Mouse (Mus musculus) embryonic fibroblast, embryonic 13.5 days (primary cell): ENCODE measurements around the gene Calcoco2.

Experiments
- CTCF ChIP-seq: IDR thresholded peaks from 2 replicates; pipeline ENCODE4 v1.5.1; 2011; ENCODE audit warnings: mild to moderate bottlenecking, control low read depth, low read length, moderate library complexity, borderline replicate concordance; ENCODE audit not compliant: insufficient read depth
- POLR2A ChIP-seq: IDR thresholded peaks from 2 replicates; pipeline ENCODE4 v1.6.1; 2011; ENCODE audit warnings: low read depth, mild to moderate bottlenecking, control low read depth, low read length, moderate library complexity

DNA sequence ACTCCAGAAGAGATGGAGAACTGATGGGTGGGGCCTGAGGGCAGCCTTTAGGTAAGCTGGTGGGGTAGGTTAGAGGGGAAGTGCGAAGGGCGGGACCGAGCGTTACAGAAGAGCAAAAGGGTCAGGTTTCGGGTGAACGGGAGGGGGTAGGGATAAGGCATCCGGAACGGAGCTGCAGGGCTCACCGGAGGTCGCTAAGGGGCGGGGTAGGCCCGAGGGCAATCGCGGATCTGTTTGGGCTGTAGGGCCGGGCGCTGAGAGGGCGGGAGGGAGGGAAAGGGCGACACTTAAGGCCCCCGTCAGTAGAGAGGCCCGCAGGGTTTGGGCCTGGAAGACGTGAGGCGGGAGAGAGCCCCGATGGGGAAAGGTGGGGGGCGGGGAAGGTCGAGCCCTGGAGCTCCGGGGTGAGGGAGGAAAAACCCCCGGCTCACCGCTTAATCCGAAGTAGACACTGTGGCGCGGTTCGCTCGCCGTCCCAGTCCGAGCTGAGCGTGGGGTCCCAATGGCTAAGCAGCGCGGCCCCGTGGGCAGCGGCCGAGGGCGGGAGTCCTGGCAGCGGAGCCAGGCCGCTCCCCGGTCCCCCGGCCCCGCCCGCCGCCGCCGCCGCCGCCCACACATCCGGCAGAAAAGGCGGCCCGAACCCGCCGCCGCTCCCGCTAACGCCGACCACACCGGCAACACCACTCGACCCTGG lies 47.1 kb downstream of the Calcoco2 start:
- TF ChIP-seq POLR2A (no peak), CTCF (no peak)
